Mouse (Mus musculus) ES-Bruce4 (cell line): ENCODE data around the gene Primpol. TPM values are rescaled to one million over a fixed set of nuclear protein-coding genes. Genes with fewer than 3 reads are reported as not detected.

Experiments used
- H3K27ac ChIP-seq: 2 replicates; pipeline ENCODE4 v1.5.1; 2012; ENCODE audit warnings: low read length, inconsistent platforms; ENCODE audit not compliant: insufficient read depth
- H3K27me3 ChIP-seq: 2 replicates; pipeline ENCODE4 v1.6.1; 2012; ENCODE audit warnings: mild to moderate bottlenecking, low read length, inconsistent platforms; ENCODE audit not compliant: control insufficient read depth, poor library complexity, insufficient read depth, severe bottlenecking
- H3K36me3 ChIP-seq: 2 replicates; pipeline ENCODE4 v1.6.1; 2012; ENCODE audit warnings: inconsistent platforms, mild to moderate bottlenecking, low read length, moderate library complexity; ENCODE audit not compliant: control insufficient read depth, poor library complexity, insufficient read depth, severe bottlenecking
- H3K4me1 ChIP-seq: one replicate; pipeline ENCODE4 v1.8.1; 2011; ENCODE audit warnings: low read length; ENCODE audit not compliant: control insufficient read depth, insufficient read depth
- H3K4me3 ChIP-seq: 2 replicates; pipeline ENCODE4 v1.5.1; 2011; ENCODE audit warnings: low read depth, mild to moderate bottlenecking, low read length
- H3K9ac ChIP-seq: 2 replicates; pipeline ENCODE4 v1.6.1; 2012; ENCODE audit warnings: low read depth, mild to moderate bottlenecking, inconsistent platforms; ENCODE audit not compliant: poor library complexity, severe bottlenecking
- H3K9me3 ChIP-seq: replicated peaks from 2 replicates; pipeline ENCODE4 v1.6.1; 2012; ENCODE audit warnings: mild to moderate bottlenecking, low read length, inconsistent platforms; ENCODE audit not compliant: control insufficient read depth, poor library complexity, insufficient read depth, severe bottlenecking
- CTCF ChIP-seq: IDR thresholded peaks from one replicate; pipeline ENCODE4 v1.8.1; 2011; ENCODE audit warnings: low read depth, low read length
- EP300 ChIP-seq: IDR thresholded peaks from 2 replicates; pipeline ENCODE4 v1.6.1; 2011; ENCODE audit warnings: low read depth, low read length; ENCODE audit not compliant: insufficient read depth
- POLR2A ChIP-seq: IDR thresholded peaks from one replicate; pipeline ENCODE4 v1.8.1; 2011; ENCODE audit warnings: low read length; ENCODE audit not compliant: insufficient read depth
- polyA plus RNA-seq: library from polyadenylated mRNA; stranded (reverse); fragments of >200 nt; gene quantifications from 2 replicates; pipeline ENCODE4 v1.2.4, GENCODE M21; 2011; ENCODE audit warnings: low read depth; ENCODE audit not compliant: missing spikeins, insufficient read depth, insufficient read length

Primpol gene
- polyA plus RNA-seq, 1 experiment, result 64.2 TPM

DNA sequence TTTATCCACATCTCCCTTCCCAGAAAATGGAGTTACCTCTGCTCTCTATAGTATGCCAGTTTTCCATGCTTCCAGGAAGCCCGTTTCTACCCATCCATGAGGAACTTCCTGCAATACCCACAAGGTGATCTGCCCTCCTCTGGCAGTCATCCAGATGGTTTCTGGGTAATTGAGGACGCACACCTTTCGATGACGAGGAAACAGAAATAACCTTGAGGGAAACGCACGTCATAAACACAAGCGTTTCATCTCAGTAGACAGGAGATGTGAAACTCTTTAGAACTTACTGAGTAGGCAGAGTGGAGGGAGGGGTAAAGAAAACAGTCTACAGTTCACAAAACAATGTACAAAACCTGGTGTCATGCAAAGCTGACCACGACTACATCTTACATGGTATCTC, 67.0 kb downstream of the Primpol start:
- Histone ChIP-seq H3K27me3 (no peaks in the 10 kb centered on the region), H3K9me3 (no peaks in the 10 kb centered on the region), H3K36me3 (no peaks in the 10 kb centered on the region), H3K9ac (no peak overlapping the region), H3K4me3 (no peak overlapping the region), H3K4me1 (no peaks in the 10 kb centered on the region), H3K27ac (no peak overlapping the region)
- TF ChIP-seq POLR2A (no peak), EP300 (no peak), CTCF (no peak)

DNA sequence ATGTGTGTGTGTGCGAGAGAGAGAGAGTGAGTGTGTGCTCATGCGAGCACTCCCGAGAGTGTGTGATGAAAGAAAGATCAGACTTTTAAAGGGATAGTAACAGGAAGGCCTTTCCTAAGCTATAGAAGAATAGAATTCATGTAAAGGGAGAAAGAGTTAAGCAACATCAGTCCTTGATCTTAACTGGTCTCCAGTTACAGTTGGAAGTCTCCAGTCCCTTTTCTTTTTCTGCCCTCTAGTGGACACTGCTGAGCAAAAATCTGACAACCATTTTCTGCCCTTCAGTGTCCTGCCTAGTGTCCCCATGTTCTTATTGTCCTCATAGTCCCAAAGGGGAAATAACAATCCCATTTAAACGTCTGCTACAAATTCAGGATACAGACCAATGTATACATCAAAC, 69.8 kb downstream of the Primpol start:
- H3K4me1 ChIP-seq, result no peaks in the 10 kb centered on the region
- no peak overlapping the region for H3K27ac ChIP-seq
- no peaks in the 10 kb centered on the region for H3K36me3 ChIP-seq
- no peak overlapping the region for H3K4me3 ChIP-seq
- H3K9me3 ChIP-seq, result no peaks in the 10 kb centered on the region
- H3K27me3 ChIP-seq, result no peaks in the 10 kb centered on the region
- TF ChIP-seq POLR2A (no peak), EP300 (no peak), CTCF (no peak)
- no peak overlapping the region for H3K9ac ChIP-seq

DNA sequence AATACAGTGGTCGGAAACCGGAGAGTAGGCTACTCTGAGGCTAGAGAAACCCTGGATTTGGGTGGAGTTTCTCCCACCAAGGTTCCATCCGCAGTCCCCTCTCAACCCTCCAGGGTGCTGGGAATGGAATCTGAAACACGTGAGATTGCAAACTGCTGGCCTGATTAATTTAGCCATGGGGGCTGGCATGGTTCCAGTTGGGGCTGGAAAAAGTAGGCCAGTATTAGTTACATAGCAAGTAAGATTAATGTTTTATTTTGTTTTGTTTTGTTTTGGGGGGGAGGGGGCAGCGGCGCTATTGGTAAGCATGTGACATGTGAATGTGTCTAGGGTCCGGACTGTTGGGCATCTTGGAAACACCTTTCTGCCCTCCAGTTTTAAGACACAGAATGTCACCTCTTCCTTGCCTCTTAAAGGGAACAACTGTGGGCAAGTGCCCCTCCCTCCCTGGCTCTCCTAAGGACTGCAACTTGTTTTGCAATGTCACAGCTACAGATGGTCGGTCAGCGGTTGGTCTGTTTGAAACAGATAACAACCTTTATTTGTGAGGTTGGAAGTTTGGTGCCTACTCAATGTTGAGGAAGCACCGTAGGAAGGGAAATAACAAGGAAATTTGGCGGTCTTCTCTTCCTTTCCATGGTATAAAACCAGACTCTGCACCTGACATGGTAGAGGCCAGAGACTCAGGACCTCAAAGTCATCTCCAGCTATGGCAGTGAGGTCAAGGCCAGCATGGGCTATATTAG, 70.4 kb downstream of the Primpol start:
- Histone ChIP-seq H3K9me3 (no peaks in the 10 kb centered on the region), H3K4me3 (no peak overlapping the region), H3K36me3 (no peaks in the 10 kb centered on the region), H3K4me1 (no peaks in the 10 kb centered on the region), H3K9ac (no peak overlapping the region), H3K27me3 (no peaks in the 10 kb centered on the region), H3K27ac (no peak overlapping the region)
- no peak for TF ChIP-seq EP300
- TF ChIP-seq CTCF, result no peak
- TF ChIP-seq POLR2A, result no peak

DNA sequence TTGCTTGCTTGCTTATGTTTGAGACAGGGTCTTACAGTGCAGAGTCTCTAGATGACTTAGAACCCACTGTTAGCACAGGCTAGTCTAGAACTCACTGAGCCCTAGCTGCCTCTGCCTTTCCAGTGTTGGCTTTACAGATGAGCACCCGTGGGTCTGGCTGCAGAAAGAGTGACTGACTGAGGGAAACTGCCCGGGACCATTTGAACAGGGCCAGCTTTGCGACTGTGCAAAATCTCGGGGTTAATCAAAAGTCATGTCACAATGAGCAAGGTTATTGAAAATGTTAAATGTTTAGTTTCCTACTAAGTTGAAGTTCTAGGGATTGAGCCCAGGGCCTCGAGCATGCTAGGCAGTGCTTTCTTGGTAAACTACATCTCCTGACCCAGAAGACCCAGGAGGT, 71.2 kb downstream of the Primpol start:
- Histone ChIP-seq H3K36me3 (no peaks in the 10 kb centered on the region), H3K9ac (no peak overlapping the region), H3K27me3 (no peaks in the 10 kb centered on the region), H3K4me3 (no peak overlapping the region), H3K27ac (no peak overlapping the region), H3K4me1 (no peaks in the 10 kb centered on the region), H3K9me3 (no peaks in the 10 kb centered on the region)
- no peak for TF ChIP-seq POLR2A
- TF ChIP-seq EP300, result no peak
- no peak for TF ChIP-seq CTCF

DNA sequence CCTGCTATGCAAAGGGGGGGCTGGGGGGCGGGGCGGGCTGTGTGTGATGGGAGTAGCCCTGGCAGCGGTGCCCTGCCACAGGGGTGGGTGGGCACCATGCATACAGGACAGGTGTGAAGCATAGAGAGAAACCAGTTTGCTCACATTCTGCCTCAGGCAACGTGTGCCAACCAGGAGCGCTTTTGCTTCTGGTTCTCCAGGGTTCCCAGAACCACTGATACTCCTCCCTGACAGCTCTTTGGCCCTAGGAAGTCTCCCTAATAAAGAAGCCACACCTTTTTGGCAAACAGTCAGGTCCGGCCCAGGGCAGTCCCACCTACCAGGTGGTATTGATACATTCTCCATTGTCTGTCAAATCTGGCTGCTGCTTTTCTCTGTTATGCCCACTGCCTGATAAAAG, 73.3 kb downstream of the Primpol start:
- no peak overlapping the region for H3K9ac ChIP-seq
- H3K9me3 ChIP-seq, result no peaks in the 10 kb centered on the region
- TF ChIP-seq CTCF (no peak), POLR2A (no peak), EP300 (no peak)
- no peaks in the 10 kb centered on the region for H3K4me1 ChIP-seq
- H3K27me3 ChIP-seq, result no peaks in the 10 kb centered on the region
- H3K36me3 ChIP-seq, result no peaks in the 10 kb centered on the region
- H3K4me3 ChIP-seq, result no peak overlapping the region
- no peak overlapping the region for H3K27ac ChIP-seq

DNA sequence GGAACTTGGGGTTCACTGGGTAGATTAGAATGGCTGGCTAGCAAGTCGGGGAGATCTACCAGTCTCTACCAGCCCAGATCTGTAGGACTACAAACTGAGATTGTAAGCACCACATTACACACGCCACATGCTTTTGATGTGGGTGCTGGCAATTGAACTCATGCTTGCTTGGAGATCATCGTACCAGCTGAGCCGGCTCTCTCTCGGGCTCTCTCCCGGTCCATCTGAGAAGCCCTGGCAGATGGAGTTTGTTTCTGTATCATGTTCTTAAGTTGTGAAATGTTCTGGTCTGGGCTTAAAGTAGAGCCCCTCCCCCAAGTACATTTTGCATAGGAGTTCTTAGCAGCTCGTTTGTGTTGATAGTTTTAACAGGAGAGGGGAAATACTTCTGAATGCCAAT, 73.8 kb downstream of the Primpol start:
- Histone ChIP-seq H3K9me3 (no peaks in the 10 kb centered on the region), H3K36me3 (no peaks in the 10 kb centered on the region), H3K4me3 (no peak overlapping the region), H3K27ac (no peak overlapping the region), H3K27me3 (no peaks in the 10 kb centered on the region), H3K4me1 (no peaks in the 10 kb centered on the region), H3K9ac (no peak overlapping the region)
- TF ChIP-seq POLR2A (no peak), EP300 (no peak), CTCF (no peak)
